Mouse (Mus musculus) CH12.LX (cell line): Measurements from ENCODE around the gene Mink1.
A peak's percentile ranks its signal among the peaks of the same experiment; 100 is the strongest.

Experiments used
- CTCF ChIP-seq, 2 experiments: IDR thresholded peaks in 1 of 2; conservative IDR thresholded peaks in 1 of 2; 2 replicates each; pipeline ENCODE4 v1.5.1; 2011 to 2012; ENCODE audit warnings: low read depth in 2 of 2, low read length in 2 of 2, improper control_type of control experiment in 1 of 2, inconsistent platforms in 1 of 2, mild to moderate bottlenecking in 1 of 2, moderate library complexity in 1 of 2
- EP300 ChIP-seq: IDR thresholded peaks from 2 replicates; pipeline ENCODE4 v1.6.1; 2011; ENCODE audit warnings: low read length, improper control_type of control experiment
- ETS1 ChIP-seq: conservative IDR thresholded peaks from 2 replicates; pipeline ENCODE4 v1.6.1; 2012; ENCODE audit warnings: low read depth, mild to moderate bottlenecking, inconsistent platforms, low read length, improper control_type of control experiment, moderate library complexity
- HCFC1 ChIP-seq: IDR thresholded peaks from 2 replicates; pipeline ENCODE4 v1.6.1; 2012; ENCODE audit warnings: low read depth, mild to moderate bottlenecking, inconsistent platforms, low read length, improper control_type of control experiment
- MAZ ChIP-seq: IDR thresholded peaks from 2 replicates; pipeline ENCODE4 v1.6.1; 2012; ENCODE audit warnings: low read depth, mild to moderate bottlenecking, inconsistent platforms, low read length, improper control_type of control experiment, moderate library complexity
- PAX5 ChIP-seq: IDR thresholded peaks from 2 replicates; pipeline ENCODE4 v1.6.1; 2012; ENCODE audit warnings: low read length, inconsistent platforms, mixed read lengths
- POLR2A ChIP-seq: IDR thresholded peaks from 2 replicates; pipeline ENCODE4 v1.6.1; 2011; ENCODE audit warnings: low read depth, mild to moderate bottlenecking, improper control_type of control experiment, low read length
- POLR2AphosphoS2 ChIP-seq: IDR thresholded peaks from 2 replicates; pipeline ENCODE4 v1.6.1; 2011; ENCODE audit warnings: low read depth, low read length, improper control_type of control experiment
- SMC3 ChIP-seq: IDR thresholded peaks from 2 replicates; pipeline ENCODE4 v1.6.1; 2011; ENCODE audit warnings: low read depth, low read length, improper control_type of control experiment
- USF1 ChIP-seq: IDR thresholded peaks from 2 replicates; pipeline ENCODE4 v1.6.1; 2014; ENCODE audit warnings: low read depth, mild to moderate bottlenecking, inconsistent platforms, low read length, improper control_type of control experiment

DNA sequence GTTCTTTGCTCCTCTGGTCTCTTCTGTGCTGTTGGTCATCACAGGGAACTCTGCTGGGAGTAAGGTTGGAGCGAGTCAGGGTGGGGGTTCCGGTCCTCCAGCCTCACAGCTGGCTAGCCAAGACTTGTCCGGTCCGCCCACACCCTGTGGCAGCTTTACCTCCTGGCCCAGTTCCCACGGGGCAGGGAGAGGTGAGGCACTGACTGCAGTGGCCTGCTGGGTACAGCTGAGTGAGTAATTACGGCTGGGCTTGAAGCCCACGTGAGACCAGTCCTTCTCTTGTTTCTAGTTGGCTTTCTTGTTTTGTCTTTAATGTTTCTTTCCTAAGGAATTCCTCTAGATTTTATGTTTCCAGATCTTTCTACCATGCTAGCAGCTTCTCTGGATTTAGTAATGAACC lies 22.8 kb downstream of the Mink1 start:
- no peak for TF ChIP-seq EP300
- no peak for TF ChIP-seq CTCF (conservative IDR thresholded peaks at IDR 0.05 in 1 of 2, IDR thresholded peaks at IDR 0.05 in 1 of 2; ENCODE audit: low read depth in 2 of 2, low read length in 2 of 2)
- TF ChIP-seq ETS1, result peak; percentile 70
- TF ChIP-seq POLR2A, result no peak; the same call in 1 of the 2 replicates
- TF ChIP-seq HCFC1, result no peak
- no peak for TF ChIP-seq POLR2AphosphoS2
- TF ChIP-seq MAZ, result 0 out of 2 replicates have a peak, but pooled peaks have one; percentile 42
- TF ChIP-seq USF1, result no peak
- no peak for TF ChIP-seq PAX5
- TF ChIP-seq SMC3, result no peak
